Mouse (Mus musculus) E14TG2a.4 (cell line): ENCODE measurements around the gene Wfs1.
"Not testable (repeated sequence)": the region's sequence is repeated elsewhere in the genome, so short reads cannot be mapped to it uniquely, and the experiment has no call there.

Experiments
- H3K27me3 ChIP-seq: 2 replicates; pipeline ENCODE4 v1.6.1; 2014; ENCODE audit warnings: low read length, control low read depth; ENCODE audit not compliant: insufficient read depth
- H3K36me3 ChIP-seq: 2 replicates; pipeline ENCODE4 v1.6.1; 2014; ENCODE audit warnings: low read length, control low read depth; ENCODE audit not compliant: insufficient read depth
- H3K4me1 ChIP-seq: replicated peaks from 2 replicates; pipeline ENCODE4 v1.6.1; 2014; ENCODE audit warnings: low read depth, low read length, control low read depth
- H3K4me3 ChIP-seq: replicated peaks from 2 replicates; pipeline ENCODE4 v1.5.1; 2014; ENCODE audit warnings: mild to moderate bottlenecking, low read length
- H3K9me3 ChIP-seq: 2 replicates; pipeline ENCODE4 v1.6.1; 2014; ENCODE audit warnings: low read length, control low read depth
- CTCF ChIP-seq: conservative IDR thresholded peaks from 2 replicates; pipeline ENCODE4 v1.5.1; 2014; ENCODE audit warnings: low read length
- NANOG ChIP-seq: IDR thresholded peaks from 2 replicates; pipeline ENCODE4 v1.6.1; 2014; ENCODE audit warnings: borderline replicate concordance, low read length, mixed read lengths
- POU5F1 ChIP-seq: IDR thresholded peaks from 2 replicates; pipeline ENCODE4 v1.6.1; 2014; ENCODE audit warnings: low read length, borderline replicate concordance

The Wfs1 gene

DNA sequence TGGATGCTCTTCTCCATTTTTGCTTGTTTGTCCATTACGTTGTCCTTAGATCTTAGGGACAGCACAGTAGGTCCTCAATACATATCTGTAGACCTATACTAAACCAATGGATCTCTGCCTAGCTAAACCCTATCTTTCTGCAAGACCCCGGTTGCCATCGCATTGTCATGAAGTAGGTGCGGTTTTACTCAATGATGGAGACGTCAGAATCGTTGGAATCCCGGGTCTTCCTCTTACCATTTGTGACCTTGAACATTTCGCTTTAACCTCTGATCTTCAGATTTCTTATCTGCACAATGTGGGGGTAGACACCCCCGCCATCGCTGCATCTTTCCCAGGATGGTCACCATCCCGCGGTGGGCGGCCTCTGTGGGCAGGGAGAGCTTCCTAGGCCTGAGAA, 38.7 kb upstream of the Wfs1 start:
- H3K4me1 ChIP-seq: peaks cover 50% of the 10 kb centered on the region
- TF ChIP-seq CTCF: no peak
- no peak for TF ChIP-seq NANOG
- no peak for TF ChIP-seq POU5F1
- peak overlapping the region; percentile 92 for H3K4me3 ChIP-seq
- H3K36me3 ChIP-seq: no peaks in the 10 kb centered on the region
- no peaks in the 10 kb centered on the region for H3K9me3 ChIP-seq
- peaks cover 62% of the 10 kb centered on the region for H3K27me3 ChIP-seq

DNA sequence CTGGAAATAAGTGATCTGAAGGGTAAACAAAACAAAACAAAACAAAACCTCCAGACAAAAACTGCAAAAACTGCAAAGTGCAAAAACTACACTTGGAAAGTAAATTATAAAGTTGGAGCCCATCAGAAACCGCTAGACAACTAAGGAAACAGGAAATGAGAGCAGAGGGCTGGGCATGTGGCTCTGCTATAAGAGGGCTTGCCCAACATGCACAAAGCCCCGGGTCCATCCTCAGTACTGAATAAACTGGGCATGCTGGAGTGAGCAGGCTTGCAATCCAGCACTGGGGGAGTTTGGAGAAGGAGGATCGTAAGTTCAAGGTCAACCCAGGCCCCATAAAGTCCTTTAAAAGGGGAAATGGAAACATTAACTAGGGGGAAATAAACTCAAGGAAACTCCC, 28.2 kb upstream of the Wfs1 start:
- Histone ChIP-seq H3K4me1 (peaks cover 13% of the 10 kb centered on the region), H3K9me3 (no peaks in the 10 kb centered on the region), H3K4me3 (no peak overlapping the region), H3K27me3 (peaks cover 8% of the 10 kb centered on the region; the same call in 1 of the 2 replicates), H3K36me3 (no peaks in the 10 kb centered on the region)
- TF ChIP-seq POU5F1 (no peak), CTCF (no peak), NANOG (no peak)

DNA sequence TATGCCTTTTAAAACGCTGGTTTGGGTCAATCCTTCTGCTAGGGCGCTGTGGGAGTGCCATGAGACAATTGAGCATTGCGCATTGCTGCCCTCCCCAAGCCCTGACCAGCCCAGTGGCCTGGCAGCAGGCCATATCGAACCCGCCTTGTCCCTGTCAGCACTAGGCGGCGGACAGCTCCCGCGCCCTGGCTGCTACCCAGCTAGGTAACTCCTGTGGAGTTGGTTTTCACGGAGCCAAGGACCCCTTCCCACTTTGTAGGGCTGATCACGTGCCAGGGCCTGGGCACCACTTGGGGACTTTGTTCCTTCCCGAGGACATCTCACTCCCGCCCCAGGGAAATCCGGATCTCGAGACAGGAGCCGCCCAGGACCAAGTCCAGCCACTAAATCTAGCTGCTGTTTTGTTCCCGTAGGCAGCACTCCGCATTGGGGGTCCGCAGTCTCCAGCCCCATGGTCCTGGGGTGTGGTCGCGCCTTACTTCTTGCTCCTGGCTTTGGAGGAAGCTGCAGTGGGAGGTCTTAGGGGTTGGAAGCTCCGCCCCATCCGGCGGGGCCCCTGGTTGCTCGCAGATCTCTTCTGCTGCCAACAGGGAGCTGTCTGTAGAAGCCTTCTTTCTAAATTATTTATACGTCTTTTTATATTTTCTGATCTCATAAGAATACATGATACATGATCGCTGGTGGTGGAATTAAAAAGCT, 26.8 kb upstream of the Wfs1 start:
- H3K4me3 ChIP-seq: peak overlapping the region; percentile 71
- H3K36me3 ChIP-seq: no peaks in the 10 kb centered on the region
- H3K27me3 ChIP-seq: peaks cover 7% of the 10 kb centered on the region
- TF ChIP-seq POU5F1 (no peak; the same call in 1 of the 2 replicates), NANOG (no peak), CTCF (no peak)
- no peaks in the 10 kb centered on the region for H3K9me3 ChIP-seq
- H3K4me1 ChIP-seq: peaks cover 13% of the 10 kb centered on the region

DNA sequence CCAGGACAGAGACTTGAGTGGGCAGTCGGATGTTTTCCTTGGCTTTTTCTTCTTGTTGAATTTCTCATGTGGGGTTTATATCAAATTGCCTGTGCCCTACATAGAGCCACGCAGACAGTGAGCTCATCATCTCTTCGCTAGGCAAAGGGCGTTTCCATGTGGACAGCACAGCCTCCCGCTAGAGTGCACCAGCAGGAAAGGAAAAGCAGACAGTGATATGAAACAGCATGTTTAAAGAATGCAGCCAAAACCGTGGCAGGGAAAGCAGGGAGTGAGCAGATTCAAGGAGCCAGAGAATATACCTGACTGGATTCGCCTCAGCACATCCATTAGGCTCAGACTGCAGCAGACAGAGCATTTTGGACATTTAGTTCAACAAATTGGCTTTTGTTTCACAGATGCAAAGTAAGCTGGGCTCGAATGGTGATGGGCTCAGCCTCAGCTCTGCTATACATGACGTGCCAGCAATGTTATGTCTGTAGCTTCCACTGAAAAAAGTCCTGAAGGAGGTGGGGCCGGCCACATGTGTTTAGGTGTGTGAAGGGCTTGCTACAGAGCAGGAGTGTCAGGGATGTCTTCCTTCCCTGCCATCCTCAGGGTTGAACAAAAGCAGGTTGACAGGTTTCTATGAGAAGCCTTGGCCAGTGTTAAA, 21.8 kb upstream of the Wfs1 start:
- TF ChIP-seq NANOG (no peak), CTCF (no peak), POU5F1 (no peak)
- H3K4me1 ChIP-seq: peaks cover 6% of the 10 kb centered on the region
- peaks cover 4% of the 10 kb centered on the region; the same call in 1 of the 2 replicates for H3K27me3 ChIP-seq
- peaks cover 12% of the 10 kb centered on the region for H3K9me3 ChIP-seq
- no peak overlapping the region for H3K4me3 ChIP-seq
- H3K36me3 ChIP-seq: no peaks in the 10 kb centered on the region

DNA sequence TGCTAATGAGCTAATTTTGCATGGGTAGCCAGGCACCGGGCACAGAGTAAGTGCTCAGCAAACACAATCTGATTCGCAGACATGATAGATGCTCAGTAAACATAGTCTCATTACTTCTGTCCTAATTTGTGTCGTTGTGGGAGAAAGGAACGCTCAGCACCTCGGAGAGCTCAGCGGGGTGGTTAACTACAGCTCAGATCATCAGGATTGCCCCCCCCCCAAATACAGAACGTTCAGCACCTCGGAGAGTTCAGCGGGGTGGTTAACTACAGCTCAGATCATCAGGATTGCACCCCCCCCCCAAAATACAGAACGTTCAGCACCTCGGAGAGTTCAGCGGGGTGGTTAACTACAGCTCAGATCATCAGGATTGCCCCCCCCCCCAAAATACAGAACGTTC, 20.8 kb upstream of the Wfs1 start:
- H3K4me1 ChIP-seq, H3K27me3 ChIP-seq, H3K36me3 ChIP-seq, H3K4me3 ChIP-seq: not testable (repeated sequence)
- peaks cover 12% of the 10 kb centered on the region for H3K9me3 ChIP-seq

DNA sequence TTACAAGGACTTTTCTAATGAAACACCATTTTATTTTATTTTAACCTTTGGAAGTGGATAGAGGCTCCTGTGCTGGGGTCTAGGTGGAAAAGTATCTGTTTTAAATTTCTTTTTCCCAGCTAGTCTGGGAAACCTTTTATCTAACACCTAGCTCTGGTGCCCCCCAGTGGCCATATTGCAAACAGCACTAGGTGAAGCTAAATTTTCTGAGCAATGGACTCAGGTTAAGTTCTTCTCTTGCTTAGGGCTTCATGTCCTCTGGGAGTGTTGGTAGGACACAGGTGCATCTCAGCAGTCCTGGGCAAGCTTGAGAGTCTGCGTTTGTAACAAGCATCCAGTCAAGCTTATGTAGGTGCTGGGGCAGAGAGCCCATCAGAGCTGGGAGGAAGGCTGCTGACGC, 13.0 kb upstream of the Wfs1 start:
- H3K36me3 ChIP-seq: no peaks in the 10 kb centered on the region
- H3K27me3 ChIP-seq: peaks cover 9% of the 10 kb centered on the region
- peaks cover 17% of the 10 kb centered on the region for H3K4me1 ChIP-seq
- H3K9me3 ChIP-seq: peaks cover 10% of the 10 kb centered on the region; the same call in 1 of the 2 replicates
- H3K4me3 ChIP-seq: no peak overlapping the region
- TF ChIP-seq POU5F1 (no peak), CTCF (peak; percentile 81)

DNA sequence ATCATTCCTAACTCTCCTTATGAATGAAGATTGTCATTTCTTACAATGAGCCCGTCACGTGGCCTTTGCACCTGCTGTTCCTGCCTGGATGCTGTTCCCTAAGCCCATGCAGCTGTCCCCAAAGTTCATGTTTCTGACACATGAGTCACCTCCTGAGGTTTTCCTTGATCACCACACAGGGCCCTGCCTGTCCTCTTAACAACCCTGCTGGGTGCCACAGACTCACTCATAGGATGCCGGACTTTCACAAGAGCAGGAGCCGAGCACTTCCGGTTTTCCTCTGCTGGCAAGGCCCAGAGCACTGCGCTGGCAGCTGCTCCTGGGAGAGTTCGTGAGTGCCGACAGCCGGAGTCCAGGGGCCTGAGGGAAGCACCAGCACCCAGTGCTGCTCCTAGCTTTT, 12.0 kb upstream of the Wfs1 start:
- Histone ChIP-seq H3K4me3 (no peak overlapping the region), H3K27me3 (peaks cover 15% of the 10 kb centered on the region), H3K36me3 (no peaks in the 10 kb centered on the region), H3K4me1 (peaks cover 24% of the 10 kb centered on the region), H3K9me3 (peaks cover 10% of the 10 kb centered on the region; the same call in 1 of the 2 replicates)
- TF ChIP-seq NANOG (no peak), CTCF (no peak), POU5F1 (no peak)

DNA sequence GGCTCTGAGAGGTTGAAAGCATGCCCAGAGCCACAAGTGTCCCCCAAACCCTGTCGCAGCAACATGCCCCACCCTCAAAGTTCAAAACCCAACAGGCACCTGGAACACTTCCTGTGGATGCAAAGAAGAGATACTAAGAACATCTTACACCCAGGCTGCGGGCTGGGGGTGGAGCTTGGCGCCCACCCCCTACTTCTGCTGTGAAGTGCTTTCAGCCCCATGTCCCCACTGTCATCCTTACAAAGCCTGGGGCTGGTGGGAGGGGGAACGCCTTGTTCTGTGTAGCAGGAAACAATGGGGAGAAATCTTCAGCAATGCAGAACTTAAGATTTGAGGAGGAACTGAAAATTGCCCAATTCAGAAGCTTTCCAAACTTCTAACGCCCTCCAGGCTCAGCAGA, 9.0 kb upstream of the Wfs1 start:
- peaks cover 23% of the 10 kb centered on the region for H3K27me3 ChIP-seq
- TF ChIP-seq CTCF (no peak), NANOG (no peak), POU5F1 (no peak)
- no peak overlapping the region for H3K4me3 ChIP-seq
- peaks cover 10% of the 10 kb centered on the region; the same call in 1 of the 2 replicates for H3K9me3 ChIP-seq
- H3K36me3 ChIP-seq: no peaks in the 10 kb centered on the region
- H3K4me1 ChIP-seq: peaks cover 17% of the 10 kb centered on the region

DNA sequence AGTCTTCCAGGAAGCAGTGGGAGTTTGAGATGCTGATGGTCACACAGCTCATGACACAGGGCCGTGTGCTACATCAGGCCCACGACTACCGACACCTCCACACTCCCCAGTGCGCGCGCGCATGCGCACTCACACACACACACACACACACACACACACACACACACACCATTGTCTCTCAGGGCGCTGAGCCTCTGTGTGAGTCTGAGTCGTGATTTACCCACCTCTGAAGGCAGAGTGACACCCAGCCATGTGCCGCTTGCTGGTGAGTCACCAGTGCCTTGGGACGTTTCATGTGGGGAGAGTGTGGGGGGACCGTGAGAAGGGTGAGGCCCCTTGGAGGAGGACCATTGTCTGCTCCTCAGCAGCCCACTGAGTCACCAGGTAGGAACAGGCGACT, 7.4 kb upstream of the Wfs1 start:
- H3K4me3 ChIP-seq: no peak overlapping the region
- peaks cover 17% of the 10 kb centered on the region for H3K4me1 ChIP-seq
- no peaks in the 10 kb centered on the region for H3K36me3 ChIP-seq
- peaks cover 10% of the 10 kb centered on the region; the same call in 1 of the 2 replicates for H3K9me3 ChIP-seq
- H3K27me3 ChIP-seq: peaks cover 30% of the 10 kb centered on the region
- TF ChIP-seq NANOG (no peak), POU5F1 (no peak), CTCF (no peak)
